Mouse (Mus musculus): ENCODE results near the gene Phactr2.

DNA sequence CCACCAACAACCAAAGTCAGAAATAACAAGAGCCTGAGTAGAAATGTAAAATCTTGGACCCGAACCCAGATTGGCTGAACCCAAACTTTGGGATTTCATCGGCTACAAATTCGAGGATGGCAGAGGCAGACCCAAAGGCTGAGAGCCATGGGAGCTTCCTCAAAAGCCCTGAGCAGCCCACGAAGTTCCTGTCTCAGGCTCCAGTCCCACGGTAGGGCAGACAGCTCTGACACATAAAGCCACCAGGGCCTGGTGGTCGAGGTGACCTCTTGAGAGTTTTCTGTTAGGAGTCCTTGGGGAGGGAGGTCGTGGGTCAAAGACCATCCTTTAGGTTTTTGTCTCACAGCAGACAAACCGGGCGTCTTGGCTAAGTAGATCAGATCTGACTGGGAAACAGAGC, 26.3 kb upstream of the Phactr2 start:
- TF ChIP-seq CTCF (conservative IDR thresholded peaks at IDR 0.05 in 1 of 2, IDR thresholded peaks at IDR 0.05 in 1 of 2; ENCODE audit: low read depth in 2 of 2, low read length in 2 of 2) (no peak), BHLHE40 (IDR thresholded peaks at IDR 0.05; ENCODE audit: low read depth, low read length) (no peak), JUND (conservative IDR thresholded peaks at IDR 0.05; ENCODE audit: low read depth, low read length) (no peak), POLR2A (IDR thresholded peaks at IDR 0.05; ENCODE audit: low read depth, low read length) (no peak), POLR2AphosphoS2 (IDR thresholded peaks at IDR 0.05; ENCODE audit: low read depth, low read length) (no peak), E2F4 (IDR thresholded peaks at IDR 0.05; ENCODE audit: insufficient replicate concordance, low read depth, low read length) (no peak), ELF1 (IDR thresholded peaks at IDR 0.05; ENCODE audit: low read depth, low read length) (no peak), JUN (IDR thresholded peaks at IDR 0.05; ENCODE audit: insufficient read depth, low read depth, low read length) (no peak), USF2 (conservative IDR thresholded peaks at IDR 0.05; ENCODE audit: low read depth, low read length) (no peak), USF1 (IDR thresholded peaks at IDR 0.05; ENCODE audit: low read depth, low read length) (no peak), CHD2 (IDR thresholded peaks at IDR 0.05; ENCODE audit: low read length) (no peak)
